Mouse (Mus musculus) kidney, adult 2 months (tissue): Measurements from ENCODE around the gene Ephb4. TPM values are rescaled to one million over a fixed set of nuclear protein-coding genes. Genes with fewer than 3 reads are reported as not detected.

Experiments
- DNase-seq: peaks from one replicate; pipeline ENCODE4 v3.0.0; 2021
- H3K27ac ChIP-seq: fragments of 200-500 bp; 2 replicates; pipeline ENCODE4 v1.5.1; 2012; ENCODE audit warnings: low read depth, low read length, control low read depth, inconsistent platforms; ENCODE audit not compliant: insufficient read depth
- H3K27me3 ChIP-seq: fragments of 200-500 bp; replicated peaks from 2 replicates; pipeline ENCODE4 v1.6.1; 2012; ENCODE audit warnings: mild to moderate bottlenecking, moderate library complexity, low read length, inconsistent platforms; ENCODE audit not compliant: control insufficient read depth, insufficient read depth
- H3K36me3 ChIP-seq: fragments of 200-500 bp; 2 replicates; pipeline ENCODE4 v1.6.1; 2012; ENCODE audit warnings: mild to moderate bottlenecking, moderate library complexity, low read length, inconsistent platforms; ENCODE audit not compliant: control insufficient read depth, insufficient read depth
- H3K4me1 ChIP-seq: fragments of 200-500 bp; 2 replicates; pipeline ENCODE4 v1.6.1; 2011; ENCODE audit warnings: low read length; ENCODE audit not compliant: control insufficient read depth, insufficient read depth
- H3K4me3 ChIP-seq: fragments of 200-500 bp; 2 replicates; pipeline ENCODE4 v1.5.1; 2011; ENCODE audit warnings: mild to moderate bottlenecking, low read depth, low read length, control low read depth; ENCODE audit not compliant: insufficient read depth
- CTCF ChIP-seq: fragments of 200-500 bp; conservative IDR thresholded peaks from 2 replicates; pipeline ENCODE4 v1.5.1; 2011; ENCODE audit warnings: low read depth, mild to moderate bottlenecking, control low read depth, low read length, moderate library complexity, mixed read lengths; ENCODE audit not compliant: insufficient read depth, insufficient read length
- POLR2A ChIP-seq: fragments of 200-500 bp; IDR thresholded peaks from one replicate; pipeline ENCODE4 v1.6.1; 2011; ENCODE audit warnings: low read depth, low read length, control low read depth
- WGBS: fragments of 180-500 bp; shearing (Covaris S2); methylation state at CpG from one replicate; pipeline ENCODE4 v1.1.7; 2018; 5-methylcytosine and 5-hydroxymethylcytosine counted together
- polyA plus RNA-seq: library from polyadenylated mRNA; depleted of rRNA; stranded (reverse); fragments of >200 nt; gene quantifications from 2 replicates; pipeline ENCODE4 v1.2.3, GENCODE M21; 2012

Ephb4 gene
- polyA plus RNA-seq, 1 experiment: 49.1 TPM

GRCm38 (mm10) chr5:137377603-137378002 lies 27.7 kb downstream of the Ephb4 start:
- WGBS: 20% methylated on average over 11 of the region's 15 CpGs

GRCm38 (mm10) chr5:137381152-137381551 lies 31.2 kb downstream of the Ephb4 start:
- peak; percentile 82 for DNase-seq
- Histone ChIP-seq H3K27me3 (no peaks in the 10 kb centered on the region), H3K4me1 (peaks cover 3% of the 10 kb centered on the region; the same call in 1 of the 2 replicates), H3K4me3 (no peak overlapping the region), H3K27ac (no peak overlapping the region), H3K36me3 (no peaks in the 10 kb centered on the region)
- TF ChIP-seq POLR2A (no peak), CTCF (peak; percentile 83)
- WGBS: 57% methylated on average over 4 of the region's 4 CpGs

More at GRCm38 (mm10) chr5:137377603-137378002, 27.7 kb downstream of the Ephb4 start:
- no peak overlapping the region for H3K27ac ChIP-seq
- H3K27me3 ChIP-seq: no peaks in the 10 kb centered on the region
- DNase-seq: no peak
- TF ChIP-seq CTCF: no peak
- no peak for TF ChIP-seq POLR2A
- H3K4me1 ChIP-seq: peaks cover 6% of the 10 kb centered on the region; the same call in 1 of the 2 replicates
- H3K36me3 ChIP-seq: peaks cover 4% of the 10 kb centered on the region
- no peak overlapping the region for H3K4me3 ChIP-seq

- TF ChIP-seq CTCF (no peak), POLR2A (no peak)
- H3K4me1 ChIP-seq: no peaks in the 10 kb centered on the region
- no peaks in the 10 kb centered on the region for H3K27me3 ChIP-seq
- 89% methylated on average over 7 of the region's 7 CpGs for WGBS
- H3K27ac ChIP-seq: no peak overlapping the region
- no peak overlapping the region for H3K4me3 ChIP-seq
- no peak for DNase-seq
- H3K36me3 ChIP-seq: no peaks in the 10 kb centered on the region
Measured at GRCm38 (mm10) chr5:137383441-137383840, 33.5 kb downstream of the Ephb4 start.

GRCm38 (mm10) chr5:137386712-137387111 lies 36.8 kb downstream of the Ephb4 start:
- H3K4me1 ChIP-seq: no peaks in the 10 kb centered on the region
- H3K27me3 ChIP-seq: no peaks in the 10 kb centered on the region
- no peak overlapping the region for H3K4me3 ChIP-seq
- H3K27ac ChIP-seq: no peak overlapping the region
- no peak for TF ChIP-seq CTCF
- no peak for TF ChIP-seq POLR2A
- DNase-seq: no peak
- H3K36me3 ChIP-seq: no peaks in the 10 kb centered on the region
- 83% methylated on average over 7 of the region's 7 CpGs for WGBS

- Histone ChIP-seq H3K4me3 (no peak overlapping the region), H3K27me3 (no peaks in the 10 kb centered on the region), H3K27ac (no peak overlapping the region), H3K4me1 (no peaks in the 10 kb centered on the region), H3K36me3 (no peaks in the 10 kb centered on the region)
- 81% methylated on average over 8 of the region's 8 CpGs for WGBS
- TF ChIP-seq POLR2A (no peak), CTCF (no peak)
- no peak for DNase-seq
Measured at GRCm38 (mm10) chr5:137391641-137392040, 41.7 kb downstream of the Ephb4 start.

GRCm38 (mm10) chr5:137394456-137394855 lies 44.5 kb downstream of the Ephb4 start:
- no peak for DNase-seq
- Histone ChIP-seq H3K4me3 (no peak overlapping the region), H3K27ac (no peak overlapping the region), H3K36me3 (no peaks in the 10 kb centered on the region), H3K4me1 (no peaks in the 10 kb centered on the region), H3K27me3 (no peaks in the 10 kb centered on the region)
- WGBS: 46% methylated on average over 7 of the region's 7 CpGs
- TF ChIP-seq POLR2A (no peak), CTCF (0 out of 2 replicates have a peak, but pooled peaks have one; percentile 3)

- DNase-seq: peak; percentile 17
- no peaks in the 10 kb centered on the region for H3K27me3 ChIP-seq
- no peak for TF ChIP-seq CTCF
- no peak overlapping the region for H3K27ac ChIP-seq
- 59% methylated on average over 2 of the region's 2 CpGs for WGBS
- no peaks in the 10 kb centered on the region for H3K36me3 ChIP-seq
- H3K4me1 ChIP-seq: no peaks in the 10 kb centered on the region
- H3K4me3 ChIP-seq: no peak overlapping the region
Measured at GRCm38 (mm10) chr5:137404081-137404480, 54.2 kb downstream of the Ephb4 start.
